Mouse (Mus musculus): ENCODE results near the gene Msx2. TPM values are rescaled to one million over a fixed set of nuclear protein-coding genes. Genes with fewer than 3 reads are reported as not detected.

Gene Msx2
- polyA plus RNA-seq, 1 experiment, result not detected

- Histone ChIP-seq H3K4me1 (ENCODE audit: control insufficient read depth, insufficient read depth, low read length) (no peaks in the 10 kb centered on the region), H3K4me3 (ENCODE audit: insufficient read depth, low read length) (no peak overlapping the region), H3K27ac (ENCODE audit: insufficient read depth, low read depth, low read length) (no peak overlapping the region)
- no peak for TF ChIP-seq CTCF (IDR thresholded peaks at IDR 0.05; ENCODE audit: low read depth, low read length)
These were observed 17.8 kb downstream of the Msx2 start for GRCm38 (mm10) chr13:53454794-53455672.

GRCm38 (mm10) chr13:53453927-53454326 lies 18.9 kb downstream of the Msx2 start:
- H3K4me1 ChIP-seq (ENCODE audit: control insufficient read depth, insufficient read depth, low read length), result no peaks in the 10 kb centered on the region
- H3K4me3 ChIP-seq (ENCODE audit: insufficient read depth, low read length), result no peak overlapping the region
- no peak for TF ChIP-seq CTCF (IDR thresholded peaks at IDR 0.05; ENCODE audit: low read depth, low read length)
- TF ChIP-seq POLR2A (IDR thresholded peaks at IDR 0.05; ENCODE audit: borderline replicate concordance, low read depth, low read length), result no peak
- H3K27ac ChIP-seq (ENCODE audit: insufficient read depth, low read depth, low read length), result no peak overlapping the region

GRCm38 (mm10) chr13:53447609-53448008 lies 25.3 kb downstream of the Msx2 start:
- Histone ChIP-seq H3K27ac (ENCODE audit: insufficient read depth, low read depth, low read length) (no peak overlapping the region), H3K4me3 (ENCODE audit: insufficient read depth, low read length) (no peak overlapping the region), H3K4me1 (ENCODE audit: control insufficient read depth, insufficient read depth, low read length) (no peaks in the 10 kb centered on the region)
- TF ChIP-seq POLR2A (IDR thresholded peaks at IDR 0.05; ENCODE audit: borderline replicate concordance, low read depth, low read length) (no peak), CTCF (IDR thresholded peaks at IDR 0.05; ENCODE audit: low read depth, low read length) (no peak)

- H3K4me3 ChIP-seq (ENCODE audit: insufficient read depth, low read length), result no peak overlapping the region
- H3K27ac ChIP-seq (ENCODE audit: insufficient read depth, low read depth, low read length), result no peak overlapping the region
- TF ChIP-seq POLR2A (IDR thresholded peaks at IDR 0.05; ENCODE audit: borderline replicate concordance, low read depth, low read length) (no peak), CTCF (IDR thresholded peaks at IDR 0.05; ENCODE audit: low read depth, low read length) (no peak)
- H3K4me1 ChIP-seq (ENCODE audit: control insufficient read depth, insufficient read depth, low read length), result no peaks in the 10 kb centered on the region
These were observed 29.3 kb downstream of the Msx2 start for GRCm38 (mm10) chr13:53443602-53444001.

- H3K4me1 ChIP-seq (ENCODE audit: control insufficient read depth, insufficient read depth, low read length), result no peaks in the 10 kb centered on the region
- TF ChIP-seq CTCF (IDR thresholded peaks at IDR 0.05; ENCODE audit: low read depth, low read length) (no peak), POLR2A (IDR thresholded peaks at IDR 0.05; ENCODE audit: borderline replicate concordance, low read depth, low read length) (no peak)
- no peak overlapping the region for H3K4me3 ChIP-seq (ENCODE audit: insufficient read depth, low read length)
- H3K27ac ChIP-seq (ENCODE audit: insufficient read depth, low read depth, low read length), result no peak overlapping the region
These were observed 30.5 kb downstream of the Msx2 start for GRCm38 (mm10) chr13:53442168-53442980.

GRCm38 (mm10) chr13:53441307-53442028 lies 31.4 kb downstream of the Msx2 start:
- Histone ChIP-seq H3K4me3 (ENCODE audit: insufficient read depth, low read length) (no peak overlapping the region), H3K27ac (ENCODE audit: insufficient read depth, low read depth, low read length) (no peak overlapping the region), H3K4me1 (ENCODE audit: control insufficient read depth, insufficient read depth, low read length) (no peaks in the 10 kb centered on the region)
- TF ChIP-seq CTCF (IDR thresholded peaks at IDR 0.05; ENCODE audit: low read depth, low read length), result no peak
- no peak for TF ChIP-seq POLR2A (IDR thresholded peaks at IDR 0.05; ENCODE audit: borderline replicate concordance, low read depth, low read length)

- Histone ChIP-seq H3K4me1 (ENCODE audit: control insufficient read depth, insufficient read depth, low read length) (no peaks in the 10 kb centered on the region), H3K4me3 (ENCODE audit: insufficient read depth, low read length) (no peak overlapping the region), H3K27ac (ENCODE audit: insufficient read depth, low read depth, low read length) (no peak overlapping the region)
- no peak for TF ChIP-seq CTCF (IDR thresholded peaks at IDR 0.05; ENCODE audit: low read depth, low read length)
These were observed 32.9 kb downstream of the Msx2 start for GRCm38 (mm10) chr13:53439957-53440356.

GRCm38 (mm10) chr13:53426507-53426906 lies 46.4 kb downstream of the Msx2 start:
- H3K4me3 ChIP-seq (ENCODE audit: insufficient read depth, low read length), result no peak overlapping the region
- no peak overlapping the region for H3K27ac ChIP-seq (ENCODE audit: insufficient read depth, low read depth, low read length)
- TF ChIP-seq CTCF (IDR thresholded peaks at IDR 0.05; ENCODE audit: low read depth, low read length) (peak; percentile 99), POLR2A (IDR thresholded peaks at IDR 0.05; ENCODE audit: borderline replicate concordance, low read depth, low read length) (no peak)
- no peaks in the 10 kb centered on the region for H3K4me1 ChIP-seq (ENCODE audit: control insufficient read depth, insufficient read depth, low read length)

- Histone ChIP-seq H3K4me1 (ENCODE audit: control insufficient read depth, insufficient read depth, low read length) (no peaks in the 10 kb centered on the region), H3K4me3 (ENCODE audit: insufficient read depth, low read length) (no peak overlapping the region), H3K27ac (ENCODE audit: insufficient read depth, low read depth, low read length) (no peak overlapping the region)
- TF ChIP-seq CTCF (IDR thresholded peaks at IDR 0.05; ENCODE audit: low read depth, low read length) (no peak), POLR2A (IDR thresholded peaks at IDR 0.05; ENCODE audit: borderline replicate concordance, low read depth, low read length) (no peak)
These were observed 51.7 kb downstream of the Msx2 start for GRCm38 (mm10) chr13:53421189-53421588.

Data from bone marrow macrophage, adult 2 months (primary cell).